Mouse (Mus musculus) splenic B cell, adult 2 months (primary cell): Measurements from ENCODE around the gene Gm3417.
"Not testable (repeated sequence)": the region's sequence is repeated elsewhere in the genome, so short reads cannot be mapped to it uniquely, and the experiment has no call there.

Experiments used
- DNase-seq: peaks from one replicate; pipeline ENCODE4 v3.0.0-alpha.2; 2011; ENCODE audit warnings: low read depth, low spot score
- H3K27me3 ChIP-seq: 2 replicates; pipeline ENCODE4 v1.6.1; 2012; ENCODE audit warnings: mild to moderate bottlenecking, low read length, moderate library complexity, mixed read lengths; ENCODE audit not compliant: control insufficient read depth, poor library complexity, insufficient read depth, severe bottlenecking
- H3K36me3 ChIP-seq: 2 replicates; pipeline ENCODE4 v1.6.1; 2012; ENCODE audit warnings: mild to moderate bottlenecking, low read length, moderate library complexity, mixed read lengths; ENCODE audit not compliant: control insufficient read depth, poor library complexity, insufficient read depth, severe bottlenecking

The Gm3417 gene

DNA sequence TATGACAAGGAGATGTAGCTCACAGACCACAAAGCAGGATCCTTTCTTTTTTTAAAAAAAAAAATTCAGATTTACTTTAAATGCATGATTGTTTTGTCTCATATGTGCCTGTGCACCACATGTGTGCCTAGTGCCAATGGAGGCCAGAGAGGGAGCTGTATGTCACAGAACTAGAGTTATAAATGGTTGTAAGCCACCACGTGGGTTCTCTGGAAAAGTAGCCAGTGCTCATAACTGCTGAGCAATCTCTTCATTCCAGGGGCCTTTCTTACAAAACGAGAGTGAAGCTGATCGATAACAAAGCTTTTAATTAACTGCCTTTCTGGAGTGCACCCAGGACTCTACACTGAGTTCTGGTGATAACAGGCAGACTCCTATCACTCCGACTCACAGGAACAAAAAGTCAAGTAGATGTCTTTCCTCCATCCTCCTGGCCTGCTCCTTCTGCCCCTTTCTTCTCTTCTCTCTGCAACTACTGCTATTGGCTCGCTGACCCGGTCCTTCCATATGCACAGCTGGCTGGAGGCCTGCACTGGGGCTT, 10.1 kb downstream of the Gm3417 start:
- not testable (repeated sequence) for H3K36me3 ChIP-seq, DNase-seq

DNA sequence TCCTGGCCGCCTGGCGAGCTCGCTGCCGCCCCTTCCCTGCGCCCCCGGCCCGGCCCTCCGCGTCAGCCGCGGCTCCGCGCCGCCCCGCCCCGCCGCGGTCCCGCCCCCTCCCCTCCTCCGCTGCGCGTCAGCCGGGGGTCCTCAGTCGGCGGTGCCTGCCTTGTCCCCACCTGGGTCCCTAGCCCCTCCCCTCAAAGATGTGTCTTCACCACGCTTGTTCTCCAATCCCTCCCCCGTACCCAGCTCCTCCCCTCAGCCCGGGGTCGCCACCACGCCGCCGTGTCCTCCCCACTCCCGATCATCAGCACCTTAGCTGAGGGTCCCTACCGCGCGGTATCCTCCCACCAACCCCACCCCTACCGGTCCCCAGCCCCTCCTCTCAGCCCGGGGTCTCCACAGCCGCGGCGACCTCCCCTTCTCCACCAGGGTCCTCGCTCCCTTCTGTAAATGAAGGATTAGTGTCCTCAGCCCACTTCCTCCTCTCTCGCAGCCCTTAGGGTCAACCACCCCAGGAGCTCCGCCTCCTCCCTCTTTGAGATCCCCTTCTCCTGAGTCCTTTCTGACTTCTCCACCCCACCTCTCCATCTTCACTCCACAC, 16.9 kb downstream of the Gm3417 start:
- DNase-seq, H3K27me3 ChIP-seq, H3K36me3 ChIP-seq: not testable (repeated sequence)

More for the DNA sequence above, 10.1 kb downstream of the Gm3417 start:
- not testable (repeated sequence) for H3K27me3 ChIP-seq

- DNase-seq = peak; percentile 49
- not testable (repeated sequence) for H3K36me3 ChIP-seq, H3K27me3 ChIP-seq
These were observed 17.5 kb downstream of the Gm3417 start, which contains the start of gene Phf10 for GRCm38 (mm10) chr17:14960951-14961556. TSS of gene Phf10 (minus strand) at chr17:14961273.

DNA sequence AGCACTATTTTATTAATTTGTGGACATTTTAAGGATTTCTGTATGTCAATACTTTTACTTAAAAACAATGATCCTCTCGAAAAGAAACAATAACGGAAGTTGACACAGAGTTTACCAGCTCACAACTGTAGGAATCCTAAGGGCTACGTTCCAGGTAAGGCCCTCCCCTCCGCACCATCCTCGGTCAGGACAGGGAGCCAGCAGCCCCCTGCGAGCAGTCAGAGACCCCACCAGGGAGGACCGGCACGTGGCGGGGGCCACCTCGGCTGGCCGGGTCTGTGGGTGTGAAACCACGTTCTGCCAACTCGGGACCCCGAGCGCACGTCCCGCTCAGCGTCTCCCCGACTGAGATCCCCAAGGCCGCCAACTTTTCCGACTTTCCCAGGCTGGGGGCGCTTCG, 18.1 kb downstream of the Gm3417 start:
- H3K36me3 ChIP-seq = no peaks in the 10 kb centered on the region
- peak; percentile 16 for DNase-seq

DNA sequence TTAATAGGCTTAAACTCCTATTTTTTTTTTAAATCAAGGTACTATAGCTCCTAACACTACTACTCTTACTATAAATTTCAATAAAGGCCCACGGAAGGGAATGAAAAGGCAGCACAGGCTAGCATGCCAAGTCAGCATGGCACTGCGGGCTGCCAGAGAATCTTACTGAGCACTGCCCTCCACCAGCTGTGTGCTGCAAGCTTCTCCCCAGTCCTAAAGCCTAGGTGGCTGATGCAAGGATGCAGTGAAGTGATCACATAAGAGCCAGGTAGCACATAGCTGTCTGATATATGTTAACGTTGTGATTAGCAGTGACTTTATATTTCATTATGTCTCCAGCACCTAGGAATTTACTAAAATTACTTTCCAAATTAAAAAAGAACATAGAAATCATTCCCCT, 18.6 kb downstream of the Gm3417 start:
- H3K36me3 ChIP-seq = no peaks in the 10 kb centered on the region
- no peak for DNase-seq
- H3K27me3 ChIP-seq = no peaks in the 10 kb centered on the region

More for the DNA sequence above, 18.1 kb downstream of the Gm3417 start:
- no peaks in the 10 kb centered on the region for H3K27me3 ChIP-seq

DNA sequence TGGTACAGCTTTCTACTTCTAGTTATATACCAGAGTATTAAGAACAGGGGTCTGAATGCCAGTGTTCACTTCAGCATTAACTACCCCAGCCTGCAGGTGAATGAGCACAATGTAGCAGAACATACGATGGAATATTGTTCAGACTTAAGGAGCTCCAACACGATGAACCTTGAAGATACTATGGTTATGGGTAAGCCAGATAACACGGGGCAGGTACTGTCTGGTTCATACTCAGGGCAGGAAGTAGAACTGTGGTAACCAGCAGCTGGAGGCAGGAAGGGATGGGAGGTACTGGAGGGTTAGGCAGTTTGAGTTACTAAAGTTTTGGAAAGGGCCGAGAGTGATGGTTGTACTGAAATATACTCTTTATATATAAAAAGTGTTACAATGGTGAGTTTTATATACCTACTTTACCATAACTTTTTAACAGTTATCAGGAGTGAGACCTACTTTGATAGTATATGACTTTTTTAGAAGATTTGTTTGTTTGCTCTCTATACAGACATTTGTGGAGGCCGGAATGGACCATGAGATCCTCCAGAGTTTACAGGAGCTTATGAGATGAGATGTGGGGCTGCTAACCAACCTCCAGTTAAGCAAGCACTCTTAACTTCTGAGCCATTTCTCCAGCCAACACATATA, 19.8 kb downstream of the Gm3417 start:
- DNase-seq = no peak
- Histone ChIP-seq H3K27me3 (no peaks in the 10 kb centered on the region), H3K36me3 (0 out of 2 replicates have a peak, but pooled peaks cover 2% of the 10 kb centered on the region)

DNA sequence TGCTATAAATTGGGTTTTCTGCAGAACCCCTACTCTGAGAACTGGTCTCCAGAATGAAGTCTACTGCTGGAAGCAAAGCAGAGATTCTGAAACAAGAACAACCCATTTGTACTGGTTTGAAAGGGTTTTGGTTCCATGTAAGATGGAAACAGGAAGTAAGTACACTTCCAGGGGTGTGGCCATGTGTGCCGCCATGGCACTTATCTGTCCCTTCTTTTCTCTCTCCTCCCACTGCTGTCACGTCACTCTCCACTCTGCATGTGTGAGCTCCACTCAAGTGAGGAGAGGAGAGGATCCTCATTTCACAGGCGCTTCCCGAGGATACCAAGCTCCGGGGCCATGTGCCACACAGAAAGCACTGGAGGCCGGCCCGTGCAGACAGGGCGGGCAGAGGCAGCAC, 25.1 kb downstream of the Gm3417 start:
- no peaks in the 10 kb centered on the region for H3K27me3 ChIP-seq
- peaks cover 4% of the 10 kb centered on the region; the same call in 1 of the 2 replicates for H3K36me3 ChIP-seq
- DNase-seq = peak; percentile 7

DNA sequence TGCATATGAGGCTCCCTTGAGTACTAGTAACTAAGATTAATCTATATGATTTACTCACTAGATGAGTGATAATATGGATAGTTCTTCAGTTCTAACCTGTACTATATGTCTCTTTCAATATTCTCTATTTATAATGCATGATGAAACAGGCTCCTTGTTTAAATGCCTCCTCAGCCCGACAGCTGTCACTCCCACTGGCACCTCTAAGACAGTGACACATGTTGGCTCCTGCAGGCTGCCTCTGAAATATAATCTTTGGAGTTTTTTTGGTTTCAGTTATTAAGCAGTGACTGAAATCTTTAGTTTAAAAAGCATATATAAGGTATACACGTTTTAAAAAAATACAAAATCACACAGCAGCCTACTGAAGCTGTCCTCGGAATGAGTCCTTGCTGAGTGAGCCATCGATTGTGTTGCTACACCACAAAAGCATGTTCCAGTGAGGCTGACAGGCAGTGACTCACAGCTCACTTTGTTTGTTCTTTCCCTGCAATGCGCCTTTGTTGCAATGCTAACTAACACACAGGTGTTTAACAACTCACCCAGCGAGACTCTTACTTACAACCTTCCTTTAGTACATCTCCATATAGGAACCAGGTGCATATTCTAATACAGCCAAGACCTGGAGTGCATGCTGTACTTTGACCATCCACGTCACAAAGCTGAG, 29.3 kb downstream of the Gm3417 start:
- no peak for DNase-seq
- Histone ChIP-seq H3K36me3 (peaks cover 7% of the 10 kb centered on the region), H3K27me3 (no peaks in the 10 kb centered on the region)

DNA sequence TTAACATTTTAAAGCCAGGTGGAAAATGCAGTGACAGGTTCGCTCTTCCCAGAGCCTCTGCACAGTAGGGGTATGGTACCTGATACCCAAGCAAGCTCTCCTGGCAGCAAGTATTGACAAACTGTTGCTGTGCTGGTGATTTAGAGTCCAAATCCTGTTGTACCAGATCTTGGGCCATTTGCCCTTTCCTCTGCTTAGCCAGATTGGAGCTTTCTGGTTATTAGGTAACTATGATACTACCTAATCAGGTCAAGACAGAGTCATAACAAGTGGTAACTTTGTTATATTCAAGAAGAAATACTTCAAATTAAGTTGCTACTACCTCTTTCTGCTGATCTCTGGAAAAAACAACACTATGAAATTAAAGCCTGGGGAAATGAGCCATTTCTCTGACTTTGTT, 34.0 kb downstream of the Gm3417 start:
- DNase-seq = no peak
- no peaks in the 10 kb centered on the region for H3K27me3 ChIP-seq
- H3K36me3 ChIP-seq = peaks cover 2% of the 10 kb centered on the region; the same call in 1 of the 2 replicates

GRCm38 (mm10) chr17:14943729-14944059, 34.9 kb downstream of the Gm3417 start:
- H3K36me3 ChIP-seq = peaks cover 2% of the 10 kb centered on the region; the same call in 1 of the 2 replicates
- no peaks in the 10 kb centered on the region for H3K27me3 ChIP-seq
- peak; percentile 3 for DNase-seq

- no peaks in the 10 kb centered on the region for H3K27me3 ChIP-seq
- H3K36me3 ChIP-seq = peaks cover under 1% of the 10 kb centered on the region; the same call in 1 of the 2 replicates
- peak; percentile 98 for DNase-seq
These were observed 35.4 kb downstream of the Gm3417 start, which contains the start of the genes Wdr27 and 1600012H06Rik for GRCm38 (mm10) chr17:14943009-14943728. TSS of gene Wdr27 (minus strand) at chr17:14943158. TSS of gene 1600012H06Rik (plus strand) at chr17:14943184.

GRCm38 (mm10) chr17:14942181-14942580, 36.4 kb downstream of the Gm3417 start:
- not testable (repeated sequence) for H3K27me3 ChIP-seq, H3K36me3 ChIP-seq, DNase-seq

DNA sequence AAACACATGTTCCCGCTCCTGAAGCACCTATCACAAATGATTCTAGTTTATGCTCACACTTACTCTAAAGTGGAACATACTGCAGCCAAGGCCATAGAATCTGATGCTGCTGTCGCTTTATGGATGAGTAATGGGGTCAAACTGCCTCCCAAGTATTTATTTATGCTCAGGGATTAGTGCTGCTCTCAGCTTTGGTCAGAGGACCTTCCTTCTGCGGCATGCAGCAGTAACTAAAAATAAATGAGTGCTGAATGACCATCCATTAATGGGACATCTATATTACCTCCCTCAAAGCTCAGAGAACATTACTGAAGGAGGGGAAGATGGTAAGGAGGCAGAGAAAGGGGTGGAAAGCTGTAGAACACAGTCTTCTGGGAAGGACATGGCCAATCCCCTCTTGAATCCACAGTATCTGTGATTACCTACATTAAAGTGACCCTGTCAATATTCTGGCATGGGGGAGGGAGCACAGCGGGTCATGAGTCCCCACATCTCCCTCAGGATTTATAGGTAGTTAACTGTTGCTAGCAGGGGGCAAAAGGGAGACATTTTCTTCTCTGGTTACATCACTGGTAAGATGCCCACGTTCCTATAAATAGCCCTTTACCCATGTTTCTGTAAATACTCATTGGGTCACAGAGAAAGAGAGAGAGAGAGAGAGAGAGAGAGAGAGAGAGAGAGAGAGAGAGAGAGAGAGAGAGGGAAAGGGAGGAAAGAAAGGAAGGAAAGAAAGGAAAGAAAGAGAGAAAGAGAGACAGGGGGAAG, 42.6 kb downstream of the Gm3417 start:
- Histone ChIP-seq H3K36me3 (no peaks in the 10 kb centered on the region), H3K27me3 (no peaks in the 10 kb centered on the region)
- no peak for DNase-seq

GRCm38 (mm10) chr17:14935280-14935679, 43.3 kb downstream of the Gm3417 start:
- not testable (repeated sequence) for H3K27me3 ChIP-seq, DNase-seq

More at GRCm38 (mm10) chr17:14935280-14935679, 43.3 kb downstream of the Gm3417 start:
- H3K36me3 ChIP-seq = not testable (repeated sequence)
